Mouse (Mus musculus) common myeloid progenitor, adult 5-6 weeks (primary cell): ENCODE data around the gene Mrps26. TPM values are rescaled to one million over a fixed set of nuclear protein-coding genes. Genes with fewer than 3 reads are reported as not detected.
"Not testable (repeated sequence)": the region's sequence is repeated elsewhere in the genome, so short reads cannot be mapped to it uniquely, and the experiment has no call there.

Experiments used
- ATAC-seq: replicated peaks from 2 replicates; pipeline ENCODE4 v1.8.0; 2016; ENCODE audit warnings: low read depth, mild to moderate bottlenecking, moderate TSS enrichment, inconsistent platforms; ENCODE audit not compliant: poor library complexity, severe bottlenecking
- total RNA-seq: library from RNA; stranded (forward); fragments of 200-1000, 187-1606 nt; gene quantifications from 2 replicates; pipeline ENCODE4 v1.2.3, GENCODE M21; 2017

The Mrps26 gene
- total RNA-seq, result 52.1 and 53.8 TPM in 2 replicates

GRCm38 (mm10) chr2:130563212-130564055 is at the start of gene Mrps26:
Gene Mrps26, plus strand, starts transcription at chr2:130563742.
- ATAC-seq, result peak; percentile 98

- no peak for ATAC-seq
Observed at GRCm38 (mm10) chr2:130513907-130514306, 49.6 kb upstream of the Mrps26 start.

- ATAC-seq, result no peak
Observed at GRCm38 (mm10) chr2:130515791-130516190, 47.8 kb upstream of the Mrps26 start.

GRCm38 (mm10) chr2:130521927-130522326 is 41.6 kb upstream of the Mrps26 start:
- no peak for ATAC-seq

GRCm38 (mm10) chr2:130525480-130525879 is 38.1 kb upstream of the Mrps26 start:
- not testable (repeated sequence) for ATAC-seq

GRCm38 (mm10) chr2:130528457-130528856 is 35.1 kb upstream of the Mrps26 start:
- no peak for ATAC-seq

GRCm38 (mm10) chr2:130529290-130529689 is 34.3 kb upstream of the Mrps26 start:
- ATAC-seq, result no peak

- ATAC-seq, result no peak
Observed at GRCm38 (mm10) chr2:130529925-130530324, 33.6 kb upstream of the Mrps26 start.

GRCm38 (mm10) chr2:130532201-130532600 is 31.3 kb upstream of the Mrps26 start:
- ATAC-seq, result no peak

GRCm38 (mm10) chr2:130535017-130535416 is 28.5 kb upstream of the Mrps26 start:
- ATAC-seq, result no peak

- no peak for ATAC-seq
Observed at GRCm38 (mm10) chr2:130536890-130537289, 26.7 kb upstream of the Mrps26 start.

GRCm38 (mm10) chr2:130538876-130539546 is 24.5 kb upstream of the Mrps26 start:
- ATAC-seq, result peak; percentile 73

- ATAC-seq, result peak; percentile 53
Observed at GRCm38 (mm10) chr2:130540266-130540665, 23.3 kb upstream of the Mrps26 start.

- peak; percentile 70 for ATAC-seq
Observed at GRCm38 (mm10) chr2:130546957-130547356, 16.6 kb upstream of the Mrps26 start.

GRCm38 (mm10) chr2:130554841-130555240 is 8.7 kb upstream of the Mrps26 start:
- ATAC-seq, result no peak

- no peak for ATAC-seq
Observed at GRCm38 (mm10) chr2:130556292-130556691, 7.2 kb upstream of the Mrps26 start.

GRCm38 (mm10) chr2:130557462-130557861 is 6.1 kb upstream of the Mrps26 start:
- no peak for ATAC-seq

GRCm38 (mm10) chr2:130558015-130558414 is 5.5 kb upstream of the Mrps26 start:
- no peak for ATAC-seq

GRCm38 (mm10) chr2:130564063-130564462 is 521 bp downstream of the Mrps26 start:
- no peak for ATAC-seq

- no peak for ATAC-seq
Observed at GRCm38 (mm10) chr2:130564983-130565382, 1.4 kb downstream of the Mrps26 start.

- ATAC-seq, result no peak
Observed at GRCm38 (mm10) chr2:130568921-130569320, 5.4 kb downstream of the Mrps26 start.
